Mouse (Mus musculus): ENCODE measurements around the gene Lctl. TPM values are rescaled to one million over a fixed set of nuclear protein-coding genes. Genes with fewer than 3 reads are reported as not detected.
A peak's percentile ranks its signal among the peaks of the same experiment; 100 is the strongest.

Lctl gene
- not detected in 2 replicates for polyA plus RNA-seq (2015; fragmentation: Nextera tagmentation; extraction: Ambion mirVana)

DNA sequence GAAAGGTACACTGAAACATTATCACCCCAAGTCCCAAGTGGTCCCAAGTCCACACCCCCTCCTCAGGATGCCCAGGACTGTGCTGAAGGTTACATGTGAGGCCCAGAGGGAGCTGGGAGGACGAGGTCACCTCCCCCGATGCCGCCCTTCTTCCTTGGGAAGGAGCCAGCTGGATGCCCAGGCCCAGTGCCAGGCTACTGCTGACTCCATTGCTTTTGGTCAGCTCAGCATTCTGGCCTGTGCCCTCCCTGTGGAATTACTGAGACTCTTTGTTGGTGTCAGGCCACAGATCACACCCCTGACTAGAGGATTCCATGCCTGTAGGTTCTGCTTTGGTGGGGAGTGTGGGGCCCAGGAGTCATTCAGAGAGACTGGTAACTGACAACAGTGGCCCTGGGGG, at the start of gene Lctl:
Lctl (plus strand) TSS at position 272 of the 400 bp plus-strand sequence.
- Histone ChIP-seq H3K4me2 (ENCODE audit: low read length) (no peak within 1 kb of the TSS), H3K36me3 (ENCODE audit: control insufficient read depth, insufficient read depth, low read length) (no peaks in the 10 kb centered on the region), H3K27ac (ENCODE audit: low read depth, low read length) (no peak within 1 kb of the TSS), H3K9me3 (ENCODE audit: control insufficient read depth, low read length) (no peaks in the 10 kb centered on the region), H3K27me3 (replicated peaks; ENCODE audit: control insufficient read depth, insufficient read depth, low read length) (no peaks in the 10 kb centered on the region), H3K4me3 (ENCODE audit: low read length) (no peak within 1 kb of the TSS), H3K4me1 (ENCODE audit: control insufficient read depth, insufficient read depth, low read depth, low read length) (no peaks in the 10 kb centered on the region), H3K9ac (ENCODE audit: low read depth, low read length) (no peak within 1 kb of the TSS)
- ATAC-seq: no peak
- WGBS: 78% methylated on average over 3 of the region's 3 CpGs

DNA sequence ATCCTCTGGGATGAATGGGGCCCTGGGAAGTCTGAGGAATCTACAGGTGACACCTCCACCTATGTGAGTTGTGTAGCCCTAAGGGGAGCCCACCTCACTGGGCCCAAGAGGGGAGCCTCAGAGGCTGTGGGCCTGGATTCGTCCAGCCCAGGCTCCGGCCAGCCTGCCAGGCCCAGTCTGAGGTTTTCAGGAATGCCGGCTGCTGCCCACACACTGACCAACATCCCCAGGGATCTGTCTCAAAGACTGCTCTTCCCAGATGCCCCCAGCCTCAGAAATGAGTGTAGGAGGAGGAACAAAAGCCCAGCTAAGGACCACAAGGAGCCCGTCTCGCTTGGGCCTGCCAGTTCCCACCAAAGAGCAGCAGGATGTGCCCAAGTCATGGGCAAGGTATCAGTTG, 49.2 kb upstream of the Lctl start:
- H3K27me3 ChIP-seq (replicated peaks; ENCODE audit: control insufficient read depth, insufficient read depth, low read length): no peaks in the 10 kb centered on the region
- no peak overlapping the region for H3K9ac ChIP-seq (ENCODE audit: low read depth, low read length)
- no peak for ATAC-seq
- H3K9me3 ChIP-seq (ENCODE audit: control insufficient read depth, low read length): no peaks in the 10 kb centered on the region
- peaks cover 6% of the 10 kb centered on the region for H3K4me1 ChIP-seq (ENCODE audit: control insufficient read depth, insufficient read depth, low read depth, low read length)
- H3K4me2 ChIP-seq (ENCODE audit: low read length): no peak overlapping the region
- no peak overlapping the region for H3K27ac ChIP-seq (ENCODE audit: low read depth, low read length)
- no peaks in the 10 kb centered on the region for H3K36me3 ChIP-seq (ENCODE audit: control insufficient read depth, insufficient read depth, low read length)
- WGBS: 72% methylated on average over 5 of the region's 5 CpGs
- H3K4me3 ChIP-seq (ENCODE audit: low read length): no peak overlapping the region

DNA sequence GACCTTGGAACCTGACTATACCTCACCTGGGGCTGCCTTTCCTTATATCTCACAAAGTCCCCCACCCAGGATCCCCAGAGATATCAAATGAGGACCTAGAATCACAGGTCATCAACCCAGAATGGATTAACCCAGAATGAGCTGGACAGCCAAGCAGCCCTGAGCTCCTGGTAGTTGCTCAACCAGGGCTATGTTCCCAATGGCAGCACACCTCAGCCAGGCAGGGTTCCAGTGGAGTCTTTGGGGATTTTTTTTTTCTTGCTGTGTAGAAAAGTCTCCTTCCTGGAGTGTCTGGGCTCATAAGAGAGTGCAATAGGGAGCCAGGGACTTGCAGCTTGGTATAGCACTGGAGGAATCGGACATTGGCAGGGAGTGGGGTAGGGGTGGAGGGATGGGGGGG, 48.4 kb upstream of the Lctl start:
- WGBS: 71% methylated on average over 1 of the region's 1 CpGs
- no peak for ATAC-seq

GRCm38 (mm10) chr9:64069131-64069530, 47.8 kb upstream of the Lctl start:
- 87% methylated on average over 5 of the region's 5 CpGs for WGBS
- ATAC-seq: no peak
- H3K4me2 ChIP-seq (ENCODE audit: low read length): no peak overlapping the region
- H3K36me3 ChIP-seq (ENCODE audit: control insufficient read depth, insufficient read depth, low read length): no peaks in the 10 kb centered on the region
- no peak overlapping the region for H3K27ac ChIP-seq (ENCODE audit: low read depth, low read length)
- peaks cover 6% of the 10 kb centered on the region for H3K4me1 ChIP-seq (ENCODE audit: control insufficient read depth, insufficient read depth, low read depth, low read length)
- H3K27me3 ChIP-seq (replicated peaks; ENCODE audit: control insufficient read depth, insufficient read depth, low read length): no peaks in the 10 kb centered on the region
- H3K9ac ChIP-seq (ENCODE audit: low read depth, low read length): no peak overlapping the region
- H3K4me3 ChIP-seq (ENCODE audit: low read length): no peak overlapping the region
- H3K9me3 ChIP-seq (ENCODE audit: control insufficient read depth, low read length): no peaks in the 10 kb centered on the region

More for the DNA sequence above, 48.4 kb upstream of the Lctl start:
- Histone ChIP-seq H3K27me3 (replicated peaks; ENCODE audit: control insufficient read depth, insufficient read depth, low read length) (no peaks in the 10 kb centered on the region), H3K4me3 (ENCODE audit: low read length) (no peak overlapping the region), H3K9ac (ENCODE audit: low read depth, low read length) (no peak overlapping the region), H3K4me1 (ENCODE audit: control insufficient read depth, insufficient read depth, low read depth, low read length) (peaks cover 6% of the 10 kb centered on the region), H3K36me3 (ENCODE audit: control insufficient read depth, insufficient read depth, low read length) (no peaks in the 10 kb centered on the region), H3K4me2 (ENCODE audit: low read length) (no peak overlapping the region), H3K9me3 (ENCODE audit: control insufficient read depth, low read length) (no peaks in the 10 kb centered on the region), H3K27ac (ENCODE audit: low read depth, low read length) (no peak overlapping the region)

- Histone ChIP-seq H3K4me1 (ENCODE audit: control insufficient read depth, insufficient read depth, low read depth, low read length) (peaks cover 6% of the 10 kb centered on the region), H3K9ac (ENCODE audit: low read depth, low read length) (no peak overlapping the region), H3K27me3 (replicated peaks; ENCODE audit: control insufficient read depth, insufficient read depth, low read length) (no peaks in the 10 kb centered on the region), H3K36me3 (ENCODE audit: control insufficient read depth, insufficient read depth, low read length) (no peaks in the 10 kb centered on the region), H3K4me3 (ENCODE audit: low read length) (no peak overlapping the region), H3K27ac (ENCODE audit: low read depth, low read length) (no peak overlapping the region), H3K4me2 (ENCODE audit: low read length) (no peak overlapping the region), H3K9me3 (ENCODE audit: control insufficient read depth, low read length) (no peaks in the 10 kb centered on the region)
- ATAC-seq: no peak
- 94% methylated on average over 5 of the region's 5 CpGs for WGBS
Observed at GRCm38 (mm10) chr9:64070674-64071073, 46.3 kb upstream of the Lctl start.

DNA sequence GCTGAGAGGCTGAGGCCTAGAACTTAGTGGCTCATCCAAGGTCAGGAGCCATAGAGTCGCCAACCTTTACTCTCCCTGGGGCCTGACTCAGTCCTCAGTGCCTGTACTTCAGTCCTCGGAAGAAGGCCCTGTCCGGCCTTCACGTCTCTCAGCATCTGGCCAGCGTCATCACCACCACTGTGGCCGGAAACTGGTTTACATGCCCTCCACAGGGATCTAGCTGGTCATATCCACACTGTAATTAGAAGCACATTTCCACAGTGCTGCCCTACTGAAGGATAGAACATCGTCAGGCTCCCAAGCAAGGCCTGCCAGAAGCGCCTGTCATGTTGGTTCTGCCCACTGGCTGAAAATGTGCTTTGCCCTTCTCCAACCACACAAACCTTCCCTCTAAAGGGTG, 42.1 kb upstream of the Lctl start:
- H3K4me3 ChIP-seq (ENCODE audit: low read length): no peak overlapping the region
- no peak overlapping the region for H3K9ac ChIP-seq (ENCODE audit: low read depth, low read length)
- no peaks in the 10 kb centered on the region for H3K27me3 ChIP-seq (replicated peaks; ENCODE audit: control insufficient read depth, insufficient read depth, low read length)
- H3K4me1 ChIP-seq (ENCODE audit: control insufficient read depth, insufficient read depth, low read depth, low read length): no peaks in the 10 kb centered on the region
- no peaks in the 10 kb centered on the region for H3K36me3 ChIP-seq (ENCODE audit: control insufficient read depth, insufficient read depth, low read length)
- no peak for ATAC-seq
- no peak overlapping the region for H3K27ac ChIP-seq (ENCODE audit: low read depth, low read length)
- whole genome bisulfite sequencing: 86% methylated on average over 8 of the region's 8 CpGs
- H3K4me2 ChIP-seq (ENCODE audit: low read length): no peak overlapping the region
- no peaks in the 10 kb centered on the region for H3K9me3 ChIP-seq (ENCODE audit: control insufficient read depth, low read length)

DNA sequence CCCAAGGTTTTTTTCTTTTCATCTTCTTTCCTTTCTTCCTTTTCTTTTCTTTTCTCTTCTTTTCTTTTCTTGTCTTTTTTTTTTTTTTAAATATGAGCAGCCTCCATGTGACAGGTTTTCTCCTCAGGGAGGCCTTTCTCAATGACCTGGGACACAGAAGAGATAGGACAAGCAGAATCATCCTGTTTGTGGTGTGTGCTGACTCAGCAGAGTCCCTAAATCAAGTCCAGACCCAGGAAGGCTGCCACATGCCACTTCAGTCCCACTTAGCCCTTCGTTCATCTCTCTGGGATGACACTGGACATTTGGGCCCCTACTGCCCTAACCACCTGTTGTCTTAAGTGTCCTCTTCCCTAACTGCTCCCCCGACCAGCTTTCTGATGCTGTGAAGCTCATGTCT, 40.5 kb upstream of the Lctl start:
- H3K36me3 ChIP-seq (ENCODE audit: control insufficient read depth, insufficient read depth, low read length): no peaks in the 10 kb centered on the region
- H3K27ac ChIP-seq (ENCODE audit: low read depth, low read length): no peak overlapping the region
- no peak overlapping the region for H3K4me3 ChIP-seq (ENCODE audit: low read length)
- no peak overlapping the region for H3K4me2 ChIP-seq (ENCODE audit: low read length)
- 72% methylated on average over 2 of the region's 2 CpGs for WGBS
- no peaks in the 10 kb centered on the region for H3K4me1 ChIP-seq (ENCODE audit: control insufficient read depth, insufficient read depth, low read depth, low read length)
- H3K9ac ChIP-seq (ENCODE audit: low read depth, low read length): no peak overlapping the region
- no peaks in the 10 kb centered on the region for H3K27me3 ChIP-seq (replicated peaks; ENCODE audit: control insufficient read depth, insufficient read depth, low read length)
- ATAC-seq: no peak
- no peaks in the 10 kb centered on the region for H3K9me3 ChIP-seq (ENCODE audit: control insufficient read depth, low read length)

GRCm38 (mm10) chr9:64078386-64078792, 38.6 kb upstream of the Lctl start:
- Histone ChIP-seq H3K4me2 (ENCODE audit: low read length) (no peak overlapping the region), H3K27ac (ENCODE audit: low read depth, low read length) (no peak overlapping the region), H3K36me3 (ENCODE audit: control insufficient read depth, insufficient read depth, low read length) (no peaks in the 10 kb centered on the region), H3K4me1 (ENCODE audit: control insufficient read depth, insufficient read depth, low read depth, low read length) (no peaks in the 10 kb centered on the region), H3K4me3 (ENCODE audit: low read length) (no peak overlapping the region), H3K9me3 (ENCODE audit: control insufficient read depth, low read length) (no peaks in the 10 kb centered on the region), H3K27me3 (replicated peaks; ENCODE audit: control insufficient read depth, insufficient read depth, low read length) (no peaks in the 10 kb centered on the region), H3K9ac (ENCODE audit: low read depth, low read length) (no peak overlapping the region)
- ATAC-seq: no peak
- WGBS: 44% methylated on average over 7 of the region's 7 CpGs

DNA sequence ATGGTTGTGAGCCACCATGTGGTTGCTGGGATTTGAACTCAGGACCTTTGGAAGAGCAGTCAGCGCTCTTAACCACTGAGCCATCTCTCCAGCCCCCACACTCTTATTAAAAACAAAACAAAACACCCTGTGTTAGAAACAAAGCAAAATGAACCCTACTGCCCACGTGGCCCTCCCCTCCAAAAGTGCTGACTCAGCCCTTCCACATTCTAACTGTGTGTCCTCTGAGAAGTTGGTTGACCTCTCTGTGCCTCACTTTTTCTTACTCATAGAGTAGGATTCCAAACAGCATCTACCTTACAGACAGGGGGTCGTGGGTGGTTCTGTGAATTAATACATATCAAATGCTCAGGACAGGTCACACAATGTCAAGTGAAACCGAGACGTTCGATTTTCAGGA, 37.0 kb upstream of the Lctl start:
- no peak overlapping the region for H3K27ac ChIP-seq (ENCODE audit: low read depth, low read length)
- H3K9ac ChIP-seq (ENCODE audit: low read depth, low read length): no peak overlapping the region
- no peak overlapping the region for H3K4me2 ChIP-seq (ENCODE audit: low read length)
- H3K36me3 ChIP-seq (ENCODE audit: control insufficient read depth, insufficient read depth, low read length): no peaks in the 10 kb centered on the region
- ATAC-seq: no peak
- peaks cover 4% of the 10 kb centered on the region; the same call in 1 of the 2 replicates for H3K27me3 ChIP-seq (replicated peaks; ENCODE audit: control insufficient read depth, insufficient read depth, low read length)
- 83% methylated on average over 6 of the region's 6 CpGs for WGBS
- H3K4me1 ChIP-seq (ENCODE audit: control insufficient read depth, insufficient read depth, low read depth, low read length): peaks cover 7% of the 10 kb centered on the region
- H3K9me3 ChIP-seq (ENCODE audit: control insufficient read depth, low read length): no peaks in the 10 kb centered on the region
- H3K4me3 ChIP-seq (ENCODE audit: low read length): no peak overlapping the region

- 38% methylated on average over 7 of the region's 7 CpGs for WGBS
- Histone ChIP-seq H3K4me2 (ENCODE audit: low read length) (peak overlapping the region; percentile 84), H3K9ac (ENCODE audit: low read depth, low read length) (no peak overlapping the region; the same call in 1 of the 2 replicates), H3K4me3 (ENCODE audit: low read length) (peak overlapping the region; percentile 39), H3K27ac (ENCODE audit: low read depth, low read length) (no peak overlapping the region), H3K27me3 (replicated peaks; ENCODE audit: control insufficient read depth, insufficient read depth, low read length) (peaks cover 7% of the 10 kb centered on the region; the same call in 1 of the 2 replicates), H3K4me1 (ENCODE audit: control insufficient read depth, insufficient read depth, low read depth, low read length) (peaks cover 11% of the 10 kb centered on the region), H3K36me3 (ENCODE audit: control insufficient read depth, insufficient read depth, low read length) (no peaks in the 10 kb centered on the region), H3K9me3 (ENCODE audit: control insufficient read depth, low read length) (no peaks in the 10 kb centered on the region)
- ATAC-seq: no peak
Observed at GRCm38 (mm10) chr9:64084231-64084630, 32.7 kb upstream of the Lctl start.
